Mouse (Mus musculus) liver, postnatal 0 days (tissue): ENCODE data around the gene Dus1l. TPM values are rescaled to one million over a fixed set of nuclear protein-coding genes. Genes with fewer than 3 reads are reported as not detected.
"Not testable (repeated sequence)": the region's sequence is repeated elsewhere in the genome, so short reads cannot be mapped to it uniquely, and the experiment has no call there.

Experiments used
- ATAC-seq: fragments of 200-750 bp; cut with Nextera tagmentation; 2 replicates; pipeline ENCODE4 v1.8.0; 2017; ENCODE audit warnings: mild to moderate bottlenecking, moderate library complexity
- DNase-seq: peaks from one replicate; pipeline ENCODE4 v3.0.0-alpha.2; 2016
- H3K27ac ChIP-seq: fragments of 300-500 bp; sonication (generic); 2 replicates; pipeline ENCODE4 v1.5.1; 2014; ENCODE audit warnings: antibody characterized with exemption, moderate library complexity, mild to moderate bottlenecking, low read depth
- H3K27me3 ChIP-seq: fragments of 300-500 bp; sonication (generic); 2 replicates; pipeline ENCODE4 v1.6.1; 2014; ENCODE audit warnings: low read length, control low read depth, mixed read lengths; ENCODE audit not compliant: insufficient read depth
- H3K36me3 ChIP-seq: fragments of 300-500 bp; sonication (generic); replicated peaks from 2 replicates; pipeline ENCODE4 v1.6.1; 2014; ENCODE audit warnings: mild to moderate bottlenecking, control low read depth, low read length, moderate library complexity, mixed read lengths; ENCODE audit not compliant: insufficient read depth
- H3K4me1 ChIP-seq: fragments of 300-500 bp; sonication (generic); 2 replicates; pipeline ENCODE4 v1.6.1; 2014; ENCODE audit warnings: antibody characterized with exemption, mild to moderate bottlenecking, control low read depth; ENCODE audit not compliant: insufficient read depth
- H3K4me2 ChIP-seq: fragments of 300-500 bp; sonication (generic); 2 replicates; pipeline ENCODE4 v1.6.1; 2014; ENCODE audit warnings: low read depth, mild to moderate bottlenecking, low read length, moderate library complexity, mixed read lengths
- H3K4me3 ChIP-seq: fragments of 300-500 bp; sonication (generic); 2 replicates; pipeline ENCODE4 v1.5.1; 2014; ENCODE audit warnings: low read depth, low read length
- H3K9ac ChIP-seq: fragments of 300-500 bp; sonication (generic); replicated peaks from 2 replicates; pipeline ENCODE4 v1.6.1; 2014; ENCODE audit warnings: mild to moderate bottlenecking, moderate library complexity
- H3K9me3 ChIP-seq: fragments of 300-500 bp; sonication (generic); 2 replicates; pipeline ENCODE4 v1.6.1; 2016; ENCODE audit warnings: mild to moderate bottlenecking, control low read depth, low read length, mixed read lengths
- CTCF ChIP-seq: sonication (generic); IDR thresholded peaks from 2 replicates; pipeline ENCODE4 v1.5.1; 2016; ENCODE audit warnings: antibody characterized with exemption, low read depth
- EP300 ChIP-seq: IDR thresholded peaks from 2 replicates; pipeline ENCODE4 v1.6.1; 2016; ENCODE audit warnings: antibody characterized with exemption, low read depth, mild to moderate bottlenecking
- WGBS: fragments of 180-500 bp; shearing (Covaris S2); extraction: QIAGEN DNeasy Blood & Tissue Kit; methylation state at CpG from one replicate; pipeline ENCODE4 v1.1.7; 2014; ENCODE audit not compliant: insufficient replicate concordance; 5-methylcytosine and 5-hydroxymethylcytosine counted together
- polyA plus RNA-seq: library from polyadenylated mRNA; unstranded; fragments of >200 nt; fragmentation: Nextera tagmentation; extraction: Ambion mirVana; gene quantifications from 2 replicates; pipeline ENCODE4 v1.2.1, GENCODE M21; 2015

Gene Dus1l
- polyA plus RNA-seq, 1 experiment from 2014 or later, result 46.8 TPM

DNA sequence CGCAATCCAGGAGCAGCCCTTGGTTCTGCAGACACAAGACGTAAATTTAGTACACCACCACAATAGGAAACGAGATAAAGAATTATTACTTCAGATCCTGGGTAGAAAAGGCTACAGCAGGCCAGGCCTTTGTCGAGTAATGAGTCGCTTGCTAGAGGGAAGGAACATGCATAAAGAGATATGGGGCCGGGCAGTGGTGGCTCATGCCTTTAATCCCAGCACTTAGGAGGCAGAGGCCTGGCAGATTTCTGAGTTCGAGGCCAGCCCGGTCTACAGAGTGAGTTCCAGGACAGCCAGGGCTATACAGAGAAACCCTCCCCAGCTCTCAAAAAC is 377 bp upstream of the Dus1l start:
- TF ChIP-seq CTCF (no peak), EP300 (no peak)
- peaks cover 27% of the 10 kb centered on the region for H3K36me3 ChIP-seq
- peak overlapping the region; percentile 97 for H3K4me3 ChIP-seq
- peaks cover 13% of the 10 kb centered on the region for H3K4me1 ChIP-seq
- peak overlapping the region; percentile 97 for H3K4me2 ChIP-seq
- H3K27ac ChIP-seq, result peak overlapping the region; percentile 73
- 29% methylated on average over 8 of the region's 8 CpGs for WGBS
- no peaks in the 10 kb centered on the region for H3K27me3 ChIP-seq
- ATAC-seq (peak; percentile 16), DNase-seq (no peak)
- H3K9ac ChIP-seq, result peak overlapping the region; percentile 99
- no peaks in the 10 kb centered on the region for H3K9me3 ChIP-seq

DNA sequence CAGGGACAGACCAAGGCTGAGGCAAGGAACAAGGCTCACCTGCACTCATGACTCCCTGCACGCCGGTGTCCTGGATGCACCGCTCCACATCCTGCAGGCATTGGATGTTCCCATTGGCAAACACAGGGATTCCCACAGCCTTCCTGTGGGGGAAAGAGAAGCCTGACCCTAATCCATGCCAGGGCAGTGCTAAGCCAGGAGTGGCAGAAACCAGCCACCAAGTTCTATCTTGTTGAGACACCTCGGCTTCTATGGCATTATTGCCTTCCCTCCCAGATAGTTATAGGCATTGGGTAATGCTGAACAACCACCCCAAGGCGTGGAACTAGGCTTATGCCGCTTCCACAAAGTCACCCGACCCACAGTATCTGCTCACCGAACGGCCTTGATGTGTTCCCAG is 3.6 kb downstream of the Dus1l start:
- TF ChIP-seq EP300 (no peak), CTCF (no peak)
- Histone ChIP-seq H3K4me1 (peaks cover 10% of the 10 kb centered on the region), H3K27me3 (no peaks in the 10 kb centered on the region), H3K4me3 (no peak overlapping the region), H3K9me3 (no peaks in the 10 kb centered on the region), H3K27ac (no peak overlapping the region), H3K4me2 (no peak overlapping the region), H3K36me3 (peaks cover 58% of the 10 kb centered on the region), H3K9ac (no peak overlapping the region)
- DNase-seq (no peak), ATAC-seq (no peak)
- WGBS, result 91% methylated on average over 9 of the region's 9 CpGs

DNA sequence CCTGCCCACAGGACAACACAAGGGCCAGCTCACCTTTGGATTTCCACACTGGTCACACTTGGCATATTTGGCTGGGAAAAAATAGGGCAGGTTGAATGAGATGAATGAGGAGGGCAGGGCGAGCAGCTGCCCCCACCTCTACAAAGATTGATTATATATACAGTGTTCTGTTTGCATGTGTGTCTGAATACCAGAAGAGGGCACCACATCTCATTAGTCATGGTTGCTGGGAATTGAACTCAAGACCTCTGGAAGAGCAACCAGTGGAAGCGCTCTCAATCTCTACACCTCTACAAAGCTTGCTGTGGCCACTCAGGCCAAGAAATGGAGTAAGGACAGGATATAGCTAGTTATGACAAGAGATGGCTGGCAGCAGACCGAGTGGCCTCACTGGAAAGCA is 6.4 kb downstream of the Dus1l start:
- DNase-seq (no peak), ATAC-seq (peak; percentile 16; the same call in 1 of the 2 replicates)
- Histone ChIP-seq H3K27ac (no peak overlapping the region), H3K4me3 (no peak overlapping the region), H3K4me2 (no peak overlapping the region), H3K9ac (no peak overlapping the region), H3K4me1 (peaks cover 12% of the 10 kb centered on the region), H3K9me3 (no peaks in the 10 kb centered on the region), H3K36me3 (peaks cover 72% of the 10 kb centered on the region), H3K27me3 (no peaks in the 10 kb centered on the region)
- TF ChIP-seq CTCF (no peak), EP300 (no peak)
- 82% methylated on average over 3 of the region's 3 CpGs for WGBS

- H3K4me1 ChIP-seq, result peaks cover 12% of the 10 kb centered on the region
- no peak overlapping the region for H3K4me2 ChIP-seq
- 74% methylated on average over 4 of the region's 4 CpGs for WGBS
- no peak for DNase-seq
- no peak overlapping the region for H3K4me3 ChIP-seq
- TF ChIP-seq EP300 (no peak), CTCF (no peak)
- H3K27me3 ChIP-seq, result no peaks in the 10 kb centered on the region
- no peak overlapping the region for H3K9ac ChIP-seq
- H3K9me3 ChIP-seq, result no peaks in the 10 kb centered on the region
- no peak overlapping the region for H3K27ac ChIP-seq
- H3K36me3 ChIP-seq, result peaks cover 72% of the 10 kb centered on the region
- no peak for ATAC-seq
Measured at GRCm38 (mm10) chr11:120789355-120789754, 6.8 kb downstream of the Dus1l start.

- H3K4me2 ChIP-seq, H3K27me3 ChIP-seq, DNase-seq, H3K27ac ChIP-seq, H3K4me3 ChIP-seq, H3K9ac ChIP-seq, ATAC-seq, H3K9me3 ChIP-seq: not testable (repeated sequence)
- peaks cover 16% of the 10 kb centered on the region for H3K4me1 ChIP-seq
- peaks cover 63% of the 10 kb centered on the region for H3K36me3 ChIP-seq
- WGBS, result 75% methylated on average over 9 of the region's 10 CpGs
Measured at GRCm38 (mm10) chr11:120788460-120788859, 7.7 kb downstream of the Dus1l start.

GRCm38 (mm10) chr11:120785145-120785544 is 11.1 kb downstream of the Dus1l start:
- 33% methylated on average over 9 of the region's 9 CpGs for WGBS
- H3K4me1 ChIP-seq, result peaks cover 19% of the 10 kb centered on the region
- no peaks in the 10 kb centered on the region for H3K27me3 ChIP-seq
- H3K4me2 ChIP-seq, result peak overlapping the region; percentile 100
- H3K36me3 ChIP-seq, result peaks cover 30% of the 10 kb centered on the region
- ATAC-seq, result no peak
- H3K27ac ChIP-seq, result no peak overlapping the region
- H3K9ac ChIP-seq, result peak overlapping the region; percentile 88
- TF ChIP-seq EP300, result no peak
- TF ChIP-seq CTCF, result no peak
- peak overlapping the region; percentile 90 for H3K4me3 ChIP-seq
- H3K9me3 ChIP-seq, result no peaks in the 10 kb centered on the region
- DNase-seq, result no peak

- no peaks in the 10 kb centered on the region for H3K27me3 ChIP-seq
- H3K4me1 ChIP-seq, result peaks cover 19% of the 10 kb centered on the region
- under 1% methylated on average over 77 of the region's 107 CpGs for WGBS
- H3K9ac ChIP-seq, result peak within 1 kb of the TSS; percentile 88
- H3K4me3 ChIP-seq, result peak within 1 kb of the TSS; percentile 90
- DNase-seq (peak; percentile 89), ATAC-seq (peak; percentile 79)
- H3K4me2 ChIP-seq, result peak within 1 kb of the TSS; percentile 100
- H3K9me3 ChIP-seq, result no peaks in the 10 kb centered on the region
- TF ChIP-seq EP300 (no peak), CTCF (no peak)
- peaks cover 21% of the 10 kb centered on the region for H3K36me3 ChIP-seq
- peak within 1 kb of the TSS; percentile 77 for H3K27ac ChIP-seq
Measured at GRCm38 (mm10) chr11:120784064-120784791, 12.0 kb downstream of the Dus1l start, which contains the start of the genes Rfng and Gps1. TSS of gene Rfng (minus strand) at chr11:120784207. TSS of gene Gps1 (plus strand) at chr11:120784272.
